ENCODE assay signal across 8 mouse cellular contexts in genomic region chr5:110286446-110287083, GRCm38 (mm10). TPM values are rescaled to one million over a fixed set of nuclear protein-coding genes. Genes with fewer than 3 reads are reported as not detected.
DNase-seq lines count a peak whose midpoint lies in the region; ATAC-seq and TF ChIP-seq lines count a peak whose summit lies in the region.

No protein-coding gene starts in this region.

- H3K79me2 ChIP-seq in macrophage (ENCODE audit: inconsistent target): no peaks in the 10 kb centered on the region

- TF ChIP-seq CTCF in E14TG2a.4 (conservative IDR thresholded peaks at IDR 0.05; ENCODE audit: low read length): no peak

- DNase-seq in heart, embryonic 10.5 days (ENCODE audit: low spot score): no peak
- DNase-seq in heart, postnatal 25 days (ENCODE audit: low spot score): no peak
- DNase-seq in forebrain, embryonic 14.5 days (ENCODE audit: low spot score): no peak
- DNase-seq in retina, embryonic 14.5 days (ENCODE audit: low spot score): no peak
- DNase-seq in frontal cortex, postnatal 10 days (ENCODE audit: low spot score in 2 of 2): no peak
- DNase-seq in thymus, postnatal 25 days: no peak

- intact Hi-C loops in heart, postnatal 25 days (cut with DNase I): no loop called here

- H3K36me3 ChIP-seq in heart, embryonic 10.5 days: peaks cover 26% of the 10 kb centered on the region
- H3K36me3 ChIP-seq in E14TG2a.4 (ENCODE audit: insufficient read depth, low read length): peaks cover 50% of the 10 kb centered on the region
- H3K36me3 ChIP-seq in forebrain, embryonic 14.5 days (ENCODE audit: control insufficient read depth, insufficient read depth, low read length): peaks cover 18% of the 10 kb centered on the region
- no peaks in the 10 kb centered on the region for H3K36me3 ChIP-seq in macrophage (ENCODE audit: inconsistent target)

- peak overlapping the region; percentile 87 for H3K4me3 ChIP-seq in heart, embryonic 10.5 days
- peak overlapping the region; percentile 94 for H3K4me3 ChIP-seq in E14TG2a.4 (replicated peaks; ENCODE audit: low read length)
- H3K4me3 ChIP-seq in forebrain, embryonic 14.5 days (ENCODE audit: low read depth, low read length): peak overlapping the region; percentile 68
- peak overlapping the region; percentile 50 for H3K4me3 ChIP-seq in macrophage (ENCODE audit: inconsistent target)

- peak overlapping the region; percentile 72 for H3K9ac ChIP-seq in forebrain, embryonic 14.5 days (ENCODE audit: low read length)

- peaks cover 10% of the 10 kb centered on the region for H3K4me1 ChIP-seq in heart, embryonic 10.5 days
- H3K4me1 ChIP-seq in E14TG2a.4 (replicated peaks; ENCODE audit: low read depth, low read length): peaks cover 38% of the 10 kb centered on the region
- peaks cover 3% of the 10 kb centered on the region; the same call in 1 of the 2 replicates for H3K4me1 ChIP-seq in forebrain, embryonic 14.5 days (ENCODE audit: control insufficient read depth, insufficient read depth, low read length)

- WGBS in heart, embryonic 10.5 days: 4% methylated on average over 31 of the region's 31 CpGs
- 3% methylated on average over 30 of the region's 31 CpGs for WGBS in forebrain, embryonic 14.5 days
- 2% methylated on average over 28 of the region's 31 CpGs for WGBS in macrophage (ENCODE audit: missing documents)

- ATAC-seq in forebrain, embryonic 14.5 days: peak; percentile 74; the same call in 1 of the 2 replicates

- no peaks in the 10 kb centered on the region; the same call in 1 of the 2 replicates for H3K27me3 ChIP-seq in heart, embryonic 10.5 days (ENCODE audit: insufficient read depth, poor library complexity, severe bottlenecking)
- peaks cover 7% of the 10 kb centered on the region for H3K27me3 ChIP-seq in E14TG2a.4 (ENCODE audit: insufficient read depth, low read length)
- 0 out of 2 replicates have a peak, but pooled peaks cover 11% of the 10 kb centered on the region for H3K27me3 ChIP-seq in forebrain, embryonic 14.5 days (replicated peaks; ENCODE audit: control insufficient read depth, insufficient read depth, low read length)

- peak overlapping the region; percentile 93 for H3K27ac ChIP-seq in heart, embryonic 10.5 days
- 0 out of 2 replicates have a peak overlapping the region, but pooled peaks have one; percentile 44 for H3K27ac ChIP-seq in forebrain, embryonic 14.5 days (ENCODE audit: low read depth, low read length)
- no peak overlapping the region for H3K27ac ChIP-seq in macrophage

- H3K4me2 ChIP-seq in forebrain, embryonic 14.5 days (ENCODE audit: low read length): peak overlapping the region; percentile 80

- H3K9me3 ChIP-seq in heart, embryonic 10.5 days: no peaks in the 10 kb centered on the region
- no peaks in the 10 kb centered on the region for H3K9me3 ChIP-seq in E14TG2a.4 (ENCODE audit: low read length)
- H3K9me3 ChIP-seq in forebrain, embryonic 14.5 days (replicated peaks; ENCODE audit: control insufficient read depth, low read length): no peaks in the 10 kb centered on the region

RNA-seq across cellular contexts. Expression of gene Pole, which starts 0.5 kb away (rescaled TPM):
- polyA plus RNA-seq in heart, embryonic 10.5 days (2016; fragmentation: Nextera tagmentation; extraction: Ambion mirVana): 23.8 and 32.4 TPM in 2 replicates
- 1 to 10 TPM; 1.8 to 2.3 TPM for total RNA-seq in heart, postnatal 25 days (2021)
- 12.2 and 15.1 TPM in 2 replicates for polyA plus RNA-seq in forebrain, embryonic 14.5 days (2014; fragmentation: Nextera tagmentation; extraction: Ambion mirVana)
- 10 to 100 TPM in 6 of 26 experiments, 1 to 10 TPM in 19, under 1 TPM in 1; 0.59 to 19.8 (median 6.4) TPM for total RNA-seq in macrophage (2018; cell fraction: chromatin; rRNA removed)
- 1 to 10 TPM; 1.1 to 3.2 (median 1.9) TPM for total RNA-seq in macrophage (2018; cell fraction: cytosol; rRNA removed)
- 10 to 100 TPM in 2 of 26 experiments, 1 to 10 TPM in 24; 1.2 to 37.0 (median 2.7) TPM for total RNA-seq in macrophage (2018; cell fraction: nucleus; rRNA removed)
- 0.57 to 14.9 TPM (median 4.5 TPM) in 3 replicates for polyA plus RNA-seq in macrophage (2018)

RNA-seq across cellular contexts. Expression of gene Pxmp2, which starts 0.6 kb away (rescaled TPM):
- 18.5 and 20.2 TPM in 2 replicates for polyA plus RNA-seq in heart, embryonic 10.5 days (2016; fragmentation: Nextera tagmentation; extraction: Ambion mirVana)
- 10 to 100 TPM; 95.2 to 96.5 TPM for total RNA-seq in heart, postnatal 25 days (2021)
- polyA plus RNA-seq in forebrain, embryonic 14.5 days (2014; fragmentation: Nextera tagmentation; extraction: Ambion mirVana): 6.1 and 8.3 TPM in 2 replicates
- total RNA-seq in macrophage (2018; cell fraction: chromatin; rRNA removed): 1 to 10 TPM in 5 of 26 experiments, under 1 TPM in 1, not detected in 20; 0.58 to 3.5 (median 1.8) TPM
- total RNA-seq in macrophage (2018; cell fraction: cytosol; rRNA removed): 1 to 10 TPM in 18 of 26 experiments, under 1 TPM in 8; 0.59 to 2.1 (median 1.2) TPM
- total RNA-seq in macrophage (2018; cell fraction: nucleus; rRNA removed): 1 to 10 TPM in 5 of 26 experiments, under 1 TPM in 6, not detected in 15; 0.59 to 5.6 (median 0.83) TPM
- polyA plus RNA-seq in macrophage (2018): 1.5 to 1.8 TPM (median 1.5 TPM) in 3 replicates

RNA-seq across cellular contexts. Expression of gene Pgam5, which starts 16.9 kb away (rescaled TPM):
- polyA plus RNA-seq in heart, embryonic 10.5 days (2016; fragmentation: Nextera tagmentation; extraction: Ambion mirVana): 74.5 and 81.2 TPM in 2 replicates
- total RNA-seq in heart, postnatal 25 days (2021): 10 to 100 TPM; 30.2 to 34.7 TPM
- polyA plus RNA-seq in forebrain, embryonic 14.5 days (2014; fragmentation: Nextera tagmentation; extraction: Ambion mirVana): 102 and 108 TPM in 2 replicates
- total RNA-seq in macrophage (2018; cell fraction: chromatin; rRNA removed): 10 to 100 TPM in 22 of 26 experiments, 1 to 10 TPM in 4; 4.7 to 39.2 (median 20.7) TPM
- total RNA-seq in macrophage (2018; cell fraction: cytosol; rRNA removed): 10 to 100 TPM; 15.7 to 28.5 (median 22.6) TPM
- total RNA-seq in macrophage (2018; cell fraction: nucleus; rRNA removed): 10 to 100 TPM in 25 of 26 experiments, 1 to 10 TPM in 1; 9.4 to 38.0 (median 17.8) TPM
- polyA plus RNA-seq in macrophage (2018): 13.1 to 37.7 TPM (median 18.8 TPM) in 3 replicates

RNA-seq across cellular contexts. Expression of gene Ankle2, which starts 55.8 kb away (rescaled TPM):
- polyA plus RNA-seq in heart, embryonic 10.5 days (2016; fragmentation: Nextera tagmentation; extraction: Ambion mirVana): 21.7 and 24.1 TPM in 2 replicates
- 10 to 100 TPM; 25.8 to 29.3 TPM for total RNA-seq in heart, postnatal 25 days (2021)
- 21.9 and 32.5 TPM in 2 replicates for polyA plus RNA-seq in forebrain, embryonic 14.5 days (2014; fragmentation: Nextera tagmentation; extraction: Ambion mirVana)
- 100 to 1,000 TPM in 2 of 26 experiments, 10 to 100 TPM in 24; 10.9 to 103 (median 65.8) TPM for total RNA-seq in macrophage (2018; cell fraction: chromatin; rRNA removed)
- total RNA-seq in macrophage (2018; cell fraction: cytosol; rRNA removed): 10 to 100 TPM; 28.5 to 85.5 (median 49.6) TPM
- 100 to 1,000 TPM in 2 of 26 experiments, 10 to 100 TPM in 24; 22.2 to 116 (median 68.2) TPM for total RNA-seq in macrophage (2018; cell fraction: nucleus; rRNA removed)
- polyA plus RNA-seq in macrophage (2018): 22.8 to 37.6 TPM (median 32.0 TPM) in 3 replicates

RNA-seq across cellular contexts. Expression of gene P2rx2, which starts 56.4 kb away (rescaled TPM):
- polyA plus RNA-seq in heart, embryonic 10.5 days (2016; fragmentation: Nextera tagmentation; extraction: Ambion mirVana): 0.27 and 0.44 TPM in 2 replicates
- not detected for total RNA-seq in heart, postnatal 25 days (2021)
- polyA plus RNA-seq in forebrain, embryonic 14.5 days (2014; fragmentation: Nextera tagmentation; extraction: Ambion mirVana): 5.9 and 6.4 TPM in 2 replicates
- not detected for total RNA-seq in macrophage (2018; cell fraction: chromatin; rRNA removed)
- not detected for total RNA-seq in macrophage (2018; cell fraction: cytosol; rRNA removed)
- total RNA-seq in macrophage (2018; cell fraction: nucleus; rRNA removed): not detected
- not detected in 3 replicates for polyA plus RNA-seq in macrophage (2018)
